Mouse (Mus musculus) CH12.LX (cell line): Measurements from ENCODE around the gene Gm20683. TPM values are rescaled to one million over a fixed set of nuclear protein-coding genes. Genes with fewer than 3 reads are reported as not detected.

ENCODE experiments used
- DNase-seq: peaks from one replicate; pipeline ENCODE4 v3.0.0-alpha.2; 2013; ENCODE audit errors: extremely low read depth
- H3K27ac ChIP-seq: 2 replicates; pipeline ENCODE4 v1.5.1; 2012; ENCODE audit warnings: low read depth, mild to moderate bottlenecking, control low read depth, moderate library complexity; ENCODE audit not compliant: insufficient read depth
- H3K27me3 ChIP-seq: replicated peaks from 2 replicates; pipeline ENCODE3; 2012; ENCODE audit warnings: inconsistent platforms
- H3K36me3 ChIP-seq, 2 experiments: replicated peaks in 1 of 2; 2 replicates each; pipeline versions ENCODE3 to v1.6.1; 2012; ENCODE audit warnings: inconsistent platforms in 1 of 2, low read length in 1 of 2, mild to moderate bottlenecking in 1 of 2, mixed read lengths in 1 of 2, moderate library complexity in 1 of 2; ENCODE audit not compliant: control insufficient read depth in 1 of 2, insufficient read depth in 1 of 2
- H3K4me1 ChIP-seq, 2 experiments: 2 replicates each; pipeline ENCODE4 v1.6.1; 2012; ENCODE audit warnings: inconsistent platforms in 1 of 2, moderate library complexity in 1 of 2; ENCODE audit not compliant: insufficient read depth in 2 of 2, control insufficient read depth in 1 of 2
- H3K4me2 ChIP-seq: 2 replicates; pipeline ENCODE4 v1.6.1; 2012; ENCODE audit warnings: low read depth, mild to moderate bottlenecking, control low read depth; ENCODE audit not compliant: poor library complexity, insufficient read depth, severe bottlenecking
- H3K4me3 ChIP-seq, 3 experiments: fragments of 150-350 bp in 1 of 3; sonication (generic) in 1 of 3; replicated peaks in 1 of 3; 2 replicates each; pipeline versions ENCODE3 to v1.5.1; 2011 to 2012; ENCODE audit warnings: low read depth in 2 of 3, low read length in 2 of 3, mild to moderate bottlenecking in 2 of 3, moderate library complexity in 2 of 3, control low read depth in 1 of 3, improper control_type of control experiment in 1 of 3, inconsistent platforms in 1 of 3, mixed read lengths in 1 of 3; ENCODE audit not compliant: poor library complexity in 1 of 3
- H3K79me2 ChIP-seq: replicated peaks from 2 replicates; pipeline ENCODE4 v1.6.1; 2012; ENCODE audit warnings: mild to moderate bottlenecking, moderate library complexity; ENCODE audit not compliant: control insufficient read depth, poor library complexity, insufficient read depth, severe bottlenecking; ENCODE audit errors: extremely low read depth
- H3K9ac ChIP-seq: 2 replicates; pipeline ENCODE4 v1.6.1; 2012; ENCODE audit warnings: low read depth, mild to moderate bottlenecking, control low read depth, moderate library complexity; ENCODE audit not compliant: insufficient read depth
- H3K9me3 ChIP-seq: replicated peaks from 2 replicates; pipeline ENCODE3; 2012; ENCODE audit warnings: low read length, inconsistent platforms, mixed read lengths
- BHLHE40 ChIP-seq: IDR thresholded peaks from 2 replicates; pipeline ENCODE4 v1.6.1; 2011; ENCODE audit warnings: mild to moderate bottlenecking, low read depth, low read length, improper control_type of control experiment
- CHD1 ChIP-seq: IDR thresholded peaks from 2 replicates; pipeline ENCODE4 v1.6.1; 2012; ENCODE audit warnings: low read depth, low read length, improper control_type of control experiment, inconsistent platforms
- CTCF ChIP-seq, 2 experiments: IDR thresholded peaks in 1 of 2; conservative IDR thresholded peaks in 1 of 2; 2 replicates each; pipeline ENCODE4 v1.5.1; 2011 to 2012; ENCODE audit warnings: low read depth in 2 of 2, low read length in 2 of 2, improper control_type of control experiment in 1 of 2, inconsistent platforms in 1 of 2, mild to moderate bottlenecking in 1 of 2, moderate library complexity in 1 of 2
- E2F4 ChIP-seq: IDR thresholded peaks from 2 replicates; pipeline ENCODE4 v1.6.1; 2011; ENCODE audit warnings: low read depth, low read length, improper control_type of control experiment; ENCODE audit not compliant: insufficient replicate concordance
- ELF1 ChIP-seq: IDR thresholded peaks from 2 replicates; pipeline ENCODE4 v1.6.1; 2014; ENCODE audit warnings: low read depth, mild to moderate bottlenecking, inconsistent platforms, low read length, improper control_type of control experiment
- EP300 ChIP-seq: IDR thresholded peaks from 2 replicates; pipeline ENCODE4 v1.6.1; 2011; ENCODE audit warnings: low read length, improper control_type of control experiment
- ETS1 ChIP-seq: conservative IDR thresholded peaks from 2 replicates; pipeline ENCODE4 v1.6.1; 2012; ENCODE audit warnings: low read depth, mild to moderate bottlenecking, inconsistent platforms, low read length, improper control_type of control experiment, moderate library complexity
- HCFC1 ChIP-seq: IDR thresholded peaks from 2 replicates; pipeline ENCODE4 v1.6.1; 2012; ENCODE audit warnings: low read depth, mild to moderate bottlenecking, inconsistent platforms, low read length, improper control_type of control experiment
- IRF4 ChIP-seq: IDR thresholded peaks from 2 replicates; pipeline ENCODE4 v1.6.1; 2014; ENCODE audit warnings: low read depth, mild to moderate bottlenecking, inconsistent platforms, low read length, improper control_type of control experiment
- JUND ChIP-seq: conservative IDR thresholded peaks from 2 replicates; pipeline ENCODE4 v1.6.1; 2011; ENCODE audit warnings: low read depth, low read length, improper control_type of control experiment
- KAT2A ChIP-seq: IDR thresholded peaks from 2 replicates; pipeline ENCODE4 v1.6.1; 2012; ENCODE audit warnings: low read length, improper control_type of control experiment, inconsistent platforms; ENCODE audit not compliant: insufficient replicate concordance
- MAFK ChIP-seq: IDR thresholded peaks from 2 replicates; pipeline ENCODE4 v1.6.1; 2011; ENCODE audit warnings: low read length, improper control_type of control experiment; ENCODE audit not compliant: insufficient replicate concordance
- MAX ChIP-seq: IDR thresholded peaks from 2 replicates; pipeline ENCODE4 v1.6.1; 2011; ENCODE audit warnings: low read length, improper control_type of control experiment
- MAZ ChIP-seq: IDR thresholded peaks from 2 replicates; pipeline ENCODE4 v1.6.1; 2012; ENCODE audit warnings: low read depth, mild to moderate bottlenecking, inconsistent platforms, low read length, improper control_type of control experiment, moderate library complexity
- MEF2A ChIP-seq: IDR thresholded peaks from 2 replicates; pipeline ENCODE4 v1.6.1; 2014; ENCODE audit warnings: low read depth, mild to moderate bottlenecking, inconsistent platforms, low read length, improper control_type of control experiment, borderline replicate concordance
- MXI1 ChIP-seq: IDR thresholded peaks from 2 replicates; pipeline ENCODE4 v1.6.1; 2011; ENCODE audit warnings: mild to moderate bottlenecking, low read depth, low read length, improper control_type of control experiment
- MYC ChIP-seq: IDR thresholded peaks from 2 replicates; pipeline ENCODE4 v1.6.1; 2011; ENCODE audit warnings: low read depth, mild to moderate bottlenecking, improper control_type of control experiment, low read length
- NELFE ChIP-seq: IDR thresholded peaks from 2 replicates; pipeline ENCODE4 v1.6.1; 2011; ENCODE audit warnings: low read depth, low read length, improper control_type of control experiment
- PAX5 ChIP-seq: IDR thresholded peaks from 2 replicates; pipeline ENCODE4 v1.6.1; 2012; ENCODE audit warnings: low read length, inconsistent platforms, mixed read lengths
- POLR2A ChIP-seq: IDR thresholded peaks from 2 replicates; pipeline ENCODE4 v1.6.1; 2011; ENCODE audit warnings: low read depth, mild to moderate bottlenecking, improper control_type of control experiment, low read length
- POLR2AphosphoS2 ChIP-seq: IDR thresholded peaks from 2 replicates; pipeline ENCODE4 v1.6.1; 2011; ENCODE audit warnings: low read depth, low read length, improper control_type of control experiment
- RAD21 ChIP-seq: IDR thresholded peaks from 2 replicates; pipeline ENCODE4 v1.6.1; 2011; ENCODE audit warnings: low read depth, mild to moderate bottlenecking, low read length, improper control_type of control experiment, moderate library complexity
- RCOR1 ChIP-seq: conservative IDR thresholded peaks from 2 replicates; pipeline ENCODE4 v1.6.1; 2012; ENCODE audit warnings: low read depth, mild to moderate bottlenecking, inconsistent platforms, low read length, improper control_type of control experiment
- SIN3A ChIP-seq: IDR thresholded peaks from 2 replicates; pipeline ENCODE4 v1.6.1; 2012; ENCODE audit warnings: low read length, improper control_type of control experiment, inconsistent platforms
- SMC3 ChIP-seq: IDR thresholded peaks from 2 replicates; pipeline ENCODE4 v1.6.1; 2011; ENCODE audit warnings: low read depth, low read length, improper control_type of control experiment
- TBP ChIP-seq: conservative IDR thresholded peaks from 2 replicates; pipeline ENCODE4 v1.6.1; 2011; ENCODE audit warnings: low read depth, low read length, improper control_type of control experiment
- TCF12 ChIP-seq: IDR thresholded peaks from 2 replicates; pipeline ENCODE4 v1.6.1; 2014; ENCODE audit warnings: low read depth, mild to moderate bottlenecking, inconsistent platforms, low read length, improper control_type of control experiment
- USF1 ChIP-seq: IDR thresholded peaks from 2 replicates; pipeline ENCODE4 v1.6.1; 2014; ENCODE audit warnings: low read depth, mild to moderate bottlenecking, inconsistent platforms, low read length, improper control_type of control experiment
- USF2 ChIP-seq: conservative IDR thresholded peaks from 2 replicates; pipeline ENCODE4 v1.6.1; 2011; ENCODE audit warnings: low read depth, low read length, improper control_type of control experiment
- ZC3H11A ChIP-seq: IDR thresholded peaks from 2 replicates; pipeline ENCODE4 v1.6.1; 2012; ENCODE audit warnings: low read depth, mild to moderate bottlenecking, inconsistent platforms, low read length, improper control_type of control experiment
- ZNF384 ChIP-seq: IDR thresholded peaks from 2 replicates; pipeline ENCODE4 v1.6.1; 2012; ENCODE audit warnings: low read depth, low read length, improper control_type of control experiment, inconsistent platforms
- dilution Hi-C: fragments of 300-500 bp; cut with MboI; formaldehyde crosslinking; loops from 2 replicates; pipeline ENCODE4 v1.14.3; 2020; ENCODE audit warnings: low sequenced_read_pairs; ENCODE audit not compliant: extremely low pct_unique_long_range_greater_than_20kb, extremely low pct_ligation_motif_present
- in situ Hi-C: fragments of 300-500 bp; cut with MboI; formaldehyde crosslinking; loops from 3 replicates; pipeline ENCODE4 v1.14.3; 2019; ENCODE audit warnings: low sequenced_read_pairs, low pct_ligation_motif_present, low pct_unique_long_range_greater_than_20kb, mixed read lengths
- polyA plus RNA-seq: library from polyadenylated mRNA; unstranded; fragments of >175 nt; gene quantifications from 2 replicates; pipeline ENCODE4 v1.2.1, GENCODE M21; 2012; ENCODE audit warnings: low read depth; ENCODE audit not compliant: insufficient read length
- total RNA-seq, 2 experiments: library from RNA; depleted of rRNA; stranded (reverse); fragments of 300-350 nt in 1 of 2; fragments of >200 nt in 1 of 2; gene quantifications; 2 replicates each; pipeline ENCODE4 v1.2.3; 2012 to 2014

Gm20683 gene
- total and polyA plus RNA-seq, 3 experiments, result 1.3 to 4.8 (median 3.8) TPM

DNA sequence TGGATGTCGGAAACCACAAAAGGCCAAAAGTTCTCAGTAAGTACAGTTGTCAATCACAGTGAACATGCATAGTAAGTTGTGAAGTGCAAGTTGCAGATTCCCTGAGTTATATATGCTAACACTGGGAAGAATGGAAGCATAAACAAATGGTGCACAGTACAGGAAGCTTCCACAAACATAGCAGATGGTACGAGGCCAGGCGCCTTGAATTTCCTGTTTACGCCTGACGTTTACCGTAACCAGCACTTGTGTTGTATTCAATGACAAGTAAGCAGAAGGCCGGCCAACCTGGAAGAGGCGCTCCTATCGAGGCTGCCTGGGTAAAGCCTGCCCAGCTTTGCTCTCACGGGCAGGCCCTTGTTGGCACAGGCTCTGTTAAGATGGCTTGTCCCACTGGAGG, 45.9 kb upstream of the Gm20683 start:
- DNase-seq, result no peak
- no peaks in the 10 kb centered on the region for H3K9me3 ChIP-seq
- TF ChIP-seq CHD1, result no peak
- TF ChIP-seq HCFC1, result no peak
- no peak for TF ChIP-seq SIN3A
- TF ChIP-seq ZC3H11A, result no peak
- TF ChIP-seq MEF2A, result no peak
- TF ChIP-seq USF1, result no peak
- no peak for TF ChIP-seq ETS1
- no peak for TF ChIP-seq NELFE
- TF ChIP-seq BHLHE40, result no peak
- TF ChIP-seq JUND, result no peak
- no peak for TF ChIP-seq TCF12
- no peak for TF ChIP-seq RAD21
- TF ChIP-seq RCOR1, result no peak
- no peak for TF ChIP-seq MAX
- TF ChIP-seq PAX5, result no peak
- no peak for TF ChIP-seq MAZ
- no peak for TF ChIP-seq TBP
- TF ChIP-seq KAT2A, result no peak
- peaks cover 43 to 92% of the 10 kb centered on the region in 2 experiments for H3K36me3 ChIP-seq
- H3K4me2 ChIP-seq, result no peak overlapping the region
- in situ Hi-C loops (no loop called here), dilution Hi-C loops (no loop called here)
- H3K27ac ChIP-seq, result no peak overlapping the region
- no peak overlapping the region for H3K4me3 ChIP-seq
- peaks cover 0 to 5% of the 10 kb centered on the region in 2 experiments; a peak in 1 of 4 replicates for H3K4me1 ChIP-seq
- no peak overlapping the region for H3K9ac ChIP-seq
- H3K79me2 ChIP-seq, result no peaks in the 10 kb centered on the region; the same call in 1 of the 2 replicates
- H3K27me3 ChIP-seq, result no peaks in the 10 kb centered on the region

DNA sequence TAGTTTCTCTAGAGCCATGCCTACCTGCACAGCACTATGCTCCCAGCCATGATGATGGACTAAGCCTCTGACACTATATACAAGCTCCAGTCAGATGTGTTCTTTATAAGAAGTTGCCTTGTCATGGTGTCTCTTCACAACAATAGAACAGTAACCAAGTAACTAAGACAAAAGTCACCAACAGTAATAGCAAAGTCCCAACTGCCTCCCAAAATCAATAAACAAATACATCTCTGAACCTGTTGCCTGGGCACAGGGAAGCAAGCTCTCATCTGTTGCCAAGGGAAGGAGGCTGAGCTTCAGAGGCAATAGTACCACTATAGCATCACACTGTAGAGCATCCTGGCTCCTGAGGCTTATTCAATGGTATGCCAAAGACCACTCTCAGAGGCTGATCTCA, 45.2 kb upstream of the Gm20683 start:
- dilution Hi-C loops, result no loop called here

More for the DNA sequence above, 45.2 kb upstream of the Gm20683 start:
- Histone ChIP-seq H3K4me2 (no peak overlapping the region), H3K36me3 (peaks cover 48 to 92% of the 10 kb centered on the region in 2 experiments), H3K4me3 (no peak overlapping the region), H3K9me3 (no peaks in the 10 kb centered on the region), H3K27ac (no peak overlapping the region), H3K79me2 (no peaks in the 10 kb centered on the region; the same call in 1 of the 2 replicates), H3K9ac (no peak overlapping the region), H3K4me1 (peaks cover 0 to 5% of the 10 kb centered on the region in 2 experiments; a peak in 1 of 4 replicates), H3K27me3 (no peaks in the 10 kb centered on the region)
- in situ Hi-C loops, result no loop called here
- no peak for TF ChIP-seq PAX5
- TF ChIP-seq BHLHE40, result no peak
- TF ChIP-seq E2F4, result no peak
- TF ChIP-seq ELF1, result no peak
- TF ChIP-seq NELFE, result no peak
- TF ChIP-seq MXI1, result no peak
- no peak for TF ChIP-seq MYC
- TF ChIP-seq SIN3A, result no peak
- no peak for TF ChIP-seq MAZ
- no peak for TF ChIP-seq ZNF384
- no peak for TF ChIP-seq SMC3
- no peak for TF ChIP-seq MAFK
- no peak for TF ChIP-seq CTCF (conservative IDR thresholded peaks at IDR 0.05 in 1 of 2, IDR thresholded peaks at IDR 0.05 in 1 of 2; ENCODE audit: low read depth in 2 of 2, low read length in 2 of 2)
- no peak for TF ChIP-seq IRF4
- no peak for TF ChIP-seq USF2
- TF ChIP-seq RAD21, result no peak
- TF ChIP-seq POLR2A, result no peak
- no peak for TF ChIP-seq POLR2AphosphoS2
- TF ChIP-seq EP300, result no peak
- no peak for TF ChIP-seq MEF2A
- DNase-seq, result no peak
